Mouse (Mus musculus) heart, embryonic 14.5 days (tissue): ENCODE results near the gene Gan. TPM values are rescaled to one million over a fixed set of nuclear protein-coding genes. Genes with fewer than 3 reads are reported as not detected.

Source experiments
- ATAC-seq: fragments of 200-750 bp; cut with Nextera tagmentation; 2 replicates; pipeline ENCODE4 v1.8.0; 2017; ENCODE audit warnings: low read depth, moderate TSS enrichment; ENCODE audit not compliant: insufficient number of reproducible peaks, insufficient read depth, low FRiP score
- H3K27ac ChIP-seq, 2 experiments: fragments of 200-500 bp in 1 of 2; fragments of 300-500 bp in 1 of 2; sonication (generic) in 1 of 2; replicated peaks in 1 of 2; 2 replicates each; pipeline ENCODE4 v1.5.1; 2012 to 2014; ENCODE audit warnings: low read depth in 2 of 2, low read length in 2 of 2, control low read depth in 1 of 2, mild to moderate bottlenecking in 1 of 2, mixed read lengths in 1 of 2; ENCODE audit not compliant: control insufficient read depth in 1 of 2, insufficient read depth in 1 of 2
- H3K27me3 ChIP-seq: fragments of 300-500 bp; sonication (generic); 2 replicates; pipeline ENCODE4 v1.6.1; 2014; ENCODE audit warnings: mild to moderate bottlenecking, low read length, control low read depth; ENCODE audit not compliant: control insufficient read depth, insufficient read depth
- H3K36me3 ChIP-seq: fragments of 300-500 bp; sonication (generic); 2 replicates; pipeline ENCODE4 v1.6.1; 2014; ENCODE audit warnings: mild to moderate bottlenecking, control low read depth, low read length, mixed read lengths; ENCODE audit not compliant: control insufficient read depth, insufficient read depth
- H3K4me1 ChIP-seq, 2 experiments: fragments of 200-500 bp in 1 of 2; fragments of 300-500 bp in 1 of 2; sonication (generic) in 1 of 2; 2 replicates each; pipeline ENCODE4 v1.6.1; 2012 to 2014; ENCODE audit warnings: low read length in 2 of 2, control low read depth in 1 of 2, mixed read lengths in 1 of 2; ENCODE audit not compliant: control insufficient read depth in 2 of 2, insufficient read depth in 2 of 2
- H3K4me2 ChIP-seq: fragments of 300-500 bp; sonication (generic); 2 replicates; pipeline ENCODE4 v1.6.1; 2014; ENCODE audit warnings: mild to moderate bottlenecking, low read length
- H3K4me3 ChIP-seq, 2 experiments: fragments of 200-500 bp in 1 of 2; fragments of 300-500 bp in 1 of 2; sonication (generic) in 1 of 2; 2 replicates each; pipeline ENCODE4 v1.5.1; 2012 to 2014; ENCODE audit warnings: low read length in 2 of 2, mild to moderate bottlenecking in 2 of 2, control low read depth in 1 of 2, low read depth in 1 of 2, moderate library complexity in 1 of 2; ENCODE audit not compliant: control insufficient read depth in 1 of 2, insufficient read depth in 1 of 2
- H3K9ac ChIP-seq: fragments of 300-500 bp; sonication (generic); 2 replicates; pipeline ENCODE4 v1.6.1; 2014; ENCODE audit warnings: mild to moderate bottlenecking, low read length
- H3K9me3 ChIP-seq: fragments of 300-500 bp; sonication (generic); 2 replicates; pipeline ENCODE4 v1.6.1; 2016; ENCODE audit warnings: low read length, control low read depth; ENCODE audit not compliant: control insufficient read depth
- WGBS: fragments of 180-500 bp; shearing (Covaris S2); extraction: QIAGEN DNeasy Blood & Tissue Kit; methylation state at CpG from one replicate; pipeline ENCODE4 v1.1.7; 2014; 5-methylcytosine and 5-hydroxymethylcytosine counted together
- polyA plus RNA-seq: library from polyadenylated mRNA; unstranded; fragments of >200 nt; fragmentation: Nextera tagmentation; extraction: Ambion mirVana; gene quantifications from 2 replicates; pipeline ENCODE4 v1.2.1, GENCODE M21; 2014

Gene Gan
- polyA plus RNA-seq, 1 experiment from 2014 or later = 1.3 TPM

GRCm38 (mm10) chr8:117217724-117218123, 59.8 kb downstream of the Gan start:
- no peak overlapping the region for H3K4me2 ChIP-seq

GRCm38 (mm10) chr8:117222396-117222795, 64.5 kb downstream of the Gan start:
- Histone ChIP-seq H3K4me2 (no peak overlapping the region), H3K9me3 (no peaks in the 10 kb centered on the region), H3K27ac (no peak overlapping the region), H3K9ac (no peak overlapping the region), H3K4me3 (no peak overlapping the region), H3K36me3 (no peaks in the 10 kb centered on the region), H3K27me3 (no peaks in the 10 kb centered on the region), H3K4me1 (0 out of 4 replicates have a peak, but pooled peaks cover 0 to 3% of the 10 kb centered on the region in 2 experiments)
- 51% methylated on average over 6 of the region's 6 CpGs for WGBS
- ATAC-seq = no peak

More at GRCm38 (mm10) chr8:117217724-117218123, 59.8 kb downstream of the Gan start:
- no peaks in the 10 kb centered on the region for H3K9me3 ChIP-seq
- no peak overlapping the region for H3K4me3 ChIP-seq
- H3K4me1 ChIP-seq = no peaks in the 10 kb centered on the region
- ATAC-seq = no peak
- H3K27ac ChIP-seq = no peak overlapping the region
- 87% methylated on average over 2 of the region's 2 CpGs for WGBS
- H3K27me3 ChIP-seq = no peaks in the 10 kb centered on the region
- no peak overlapping the region for H3K9ac ChIP-seq
- H3K36me3 ChIP-seq = no peaks in the 10 kb centered on the region

GRCm38 (mm10) chr8:117224630-117225029, 66.7 kb downstream of the Gan start:
- no peaks in the 10 kb centered on the region for H3K9me3 ChIP-seq
- WGBS = 10% methylated on average over 9 of the region's 9 CpGs
- peak overlapping the region; percentile 60 for H3K9ac ChIP-seq
- no peak overlapping the region for H3K27ac ChIP-seq
- no peaks in the 10 kb centered on the region for H3K36me3 ChIP-seq
- 0 out of 4 replicates have a peak, but pooled peaks cover 0 to 3% of the 10 kb centered on the region in 2 experiments for H3K4me1 ChIP-seq
- H3K4me3 ChIP-seq = peak overlapping the region; percentile 43 to 52
- H3K4me2 ChIP-seq = peak overlapping the region; percentile 66
- no peaks in the 10 kb centered on the region for H3K27me3 ChIP-seq
- ATAC-seq = peak; percentile 61; the same call in 1 of the 2 replicates

- H3K4me3 ChIP-seq = no peak overlapping the region
- H3K27me3 ChIP-seq = no peaks in the 10 kb centered on the region
- H3K27ac ChIP-seq = no peak overlapping the region
- no peak overlapping the region for H3K4me2 ChIP-seq
- ATAC-seq = no peak
- no peaks in the 10 kb centered on the region for H3K9me3 ChIP-seq
- WGBS = 83% methylated on average over 12 of the region's 12 CpGs
- H3K36me3 ChIP-seq = no peaks in the 10 kb centered on the region
- 0 out of 4 replicates have a peak, but pooled peaks cover 0 to 3% of the 10 kb centered on the region in 2 experiments for H3K4me1 ChIP-seq
- no peak overlapping the region for H3K9ac ChIP-seq
Observed at GRCm38 (mm10) chr8:117226306-117226705, 68.4 kb downstream of the Gan start.

GRCm38 (mm10) chr8:117227339-117227738, 69.4 kb downstream of the Gan start:
- 0 out of 4 replicates have a peak, but pooled peaks cover 0 to 3% of the 10 kb centered on the region in 2 experiments for H3K4me1 ChIP-seq
- WGBS = 67% methylated on average over 2 of the region's 2 CpGs
- no peaks in the 10 kb centered on the region for H3K9me3 ChIP-seq
- no peaks in the 10 kb centered on the region for H3K27me3 ChIP-seq
- H3K4me3 ChIP-seq = no peak overlapping the region
- no peak overlapping the region for H3K4me2 ChIP-seq
- H3K9ac ChIP-seq = no peak overlapping the region
- no peak overlapping the region for H3K27ac ChIP-seq
- no peaks in the 10 kb centered on the region for H3K36me3 ChIP-seq
- ATAC-seq = no peak

- Histone ChIP-seq H3K4me1 (no peaks in the 10 kb centered on the region), H3K4me2 (no peak overlapping the region), H3K9ac (no peak overlapping the region), H3K9me3 (no peaks in the 10 kb centered on the region), H3K36me3 (no peaks in the 10 kb centered on the region), H3K27ac (no peak overlapping the region), H3K4me3 (no peak overlapping the region), H3K27me3 (no peaks in the 10 kb centered on the region)
- ATAC-seq = no peak
- 78% methylated on average over 7 of the region's 7 CpGs for WGBS
Observed at GRCm38 (mm10) chr8:117233199-117233598, 75.3 kb downstream of the Gan start.

- 93% methylated on average over 4 of the region's 4 CpGs for WGBS
- ATAC-seq = no peak
- no peaks in the 10 kb centered on the region for H3K36me3 ChIP-seq
- no peak overlapping the region for H3K27ac ChIP-seq
- H3K4me3 ChIP-seq = no peak overlapping the region
- no peak overlapping the region for H3K9ac ChIP-seq
- no peaks in the 10 kb centered on the region for H3K27me3 ChIP-seq
- no peaks in the 10 kb centered on the region for H3K4me1 ChIP-seq
- H3K4me2 ChIP-seq = no peak overlapping the region
- no peaks in the 10 kb centered on the region for H3K9me3 ChIP-seq
Observed at GRCm38 (mm10) chr8:117236531-117236930, 78.6 kb downstream of the Gan start.

- no peak for ATAC-seq
- Histone ChIP-seq H3K27ac (no peak overlapping the region), H3K4me3 (no peak overlapping the region), H3K4me2 (no peak overlapping the region), H3K9ac (no peak overlapping the region), H3K9me3 (no peaks in the 10 kb centered on the region), H3K4me1 (no peaks in the 10 kb centered on the region), H3K27me3 (no peaks in the 10 kb centered on the region), H3K36me3 (no peaks in the 10 kb centered on the region)
- WGBS = 91% methylated on average over 5 of the region's 5 CpGs
Observed at GRCm38 (mm10) chr8:117240326-117240725, 82.4 kb downstream of the Gan start.
